Mouse (Mus musculus): ENCODE data around the gene Cd40. TPM values are rescaled to one million over a fixed set of nuclear protein-coding genes. Genes with fewer than 3 reads are reported as not detected.
A peak's percentile ranks its signal among the peaks of the same experiment; 100 is the strongest.

Gene Cd40
- total RNA-seq, 2 experiments from 2014 or later = 0.66 to 1.6 TPM

- DNase-seq (ENCODE audit: extremely low spot score in 1 of 2, low spot score in 1 of 2) = no peak
Measured at GRCm38 (mm10) chr2:165096367-165096766, 40.9 kb downstream of the Cd40 start.

- DNase-seq (ENCODE audit: extremely low spot score in 1 of 2, low spot score in 1 of 2) = no peak
Measured at GRCm38 (mm10) chr2:165098861-165099260, 43.4 kb downstream of the Cd40 start.

- no peak for DNase-seq (ENCODE audit: extremely low spot score in 1 of 2, low spot score in 1 of 2)
Measured at GRCm38 (mm10) chr2:165100749-165101148, 45.3 kb downstream of the Cd40 start.

- DNase-seq (ENCODE audit: extremely low spot score in 1 of 2, low spot score in 1 of 2) = no peak
Measured at GRCm38 (mm10) chr2:165102920-165103319, 47.5 kb downstream of the Cd40 start.

GRCm38 (mm10) chr2:165105513-165106079 is 50.2 kb downstream of the Cd40 start:
- no peak for DNase-seq (ENCODE audit: extremely low spot score in 1 of 2, low spot score in 1 of 2)

GRCm38 (mm10) chr2:165106585-165106984 is 51.2 kb downstream of the Cd40 start:
- DNase-seq (ENCODE audit: extremely low spot score in 1 of 2, low spot score in 1 of 2) = no peak

- DNase-seq (ENCODE audit: extremely low spot score in 1 of 2, low spot score in 1 of 2) = peak; percentile 68 to 90
Measured at GRCm38 (mm10) chr2:165112149-165112548, 56.7 kb downstream of the Cd40 start.

GRCm38 (mm10) chr2:165113733-165114132 is 58.3 kb downstream of the Cd40 start:
- DNase-seq (ENCODE audit: extremely low spot score in 1 of 2, low spot score in 1 of 2) = no peak

- no peak for DNase-seq (ENCODE audit: extremely low spot score in 1 of 2, low spot score in 1 of 2)
Measured at GRCm38 (mm10) chr2:165120765-165121164, 65.3 kb downstream of the Cd40 start.

GRCm38 (mm10) chr2:165121206-165121840 is 65.9 kb downstream of the Cd40 start:
- DNase-seq (ENCODE audit: extremely low spot score in 1 of 2, low spot score in 1 of 2) = no peak

Other genes with a start within 250 kb of the Cd40 start
- 10 to 100 TPM; 22.7 to 22.9 TPM for gene Zswim1, start 232.9 kb upstream of the Cd40 start, total RNA-seq (2021)
- gene Spata25, start 227.1 kb upstream of the Cd40 start, total RNA-seq (2021) = not detected
- gene Ctsa, start 222.8 kb upstream of the Cd40 start, total RNA-seq (2021) = 100 to 1,000 TPM in 1 of 2 experiments, 10 to 100 TPM in 1; 93.3 to 106 TPM
- gene Neurl2, start 222.2 kb upstream of the Cd40 start, total RNA-seq (2021) = 1 to 10 TPM; 3.4 to 4.6 TPM
- gene Pltp, start 197.9 kb upstream of the Cd40 start, total RNA-seq (2021) = 10 to 100 TPM; 68.8 to 73.7 TPM
- gene Pcif1, start 176.3 kb upstream of the Cd40 start, total RNA-seq (2021) = 10 to 100 TPM; 40.4 to 47.2 TPM
- gene Zfp335, start 143.9 kb upstream of the Cd40 start, total RNA-seq (2021) = 10 to 100 TPM; 23.3 to 29.1 TPM
- gene Mmp9, start 114.8 kb upstream of the Cd40 start, total RNA-seq (2021) = 1 to 10 TPM; 1.5 to 1.8 TPM
- 100 to 1,000 TPM; 366 to 382 TPM for gene Slc12a5, start 94.8 kb upstream of the Cd40 start, total RNA-seq (2021)
- gene Ncoa5, start 20.8 kb upstream of the Cd40 start, total RNA-seq (2021) = 10 to 100 TPM; 50.2 to 56.1 TPM
- not detected for gene 1700025C18Rik, start 35.1 kb downstream of the Cd40 start, total RNA-seq (2021)
- gene Cdh22, start 179.2 kb downstream of the Cd40 start, total RNA-seq (2021) = 10 to 100 TPM; 12.9 to 13.0 TPM
- 10 to 100 TPM; 93.2 to 96.7 TPM for gene Slc35c2, start 232.2 kb downstream of the Cd40 start, total RNA-seq (2021)